Mouse (Mus musculus): ENCODE data around the gene Scarb1. TPM values are rescaled to one million over a fixed set of nuclear protein-coding genes. Genes with fewer than 3 reads are reported as not detected.
A peak's percentile ranks its signal among the peaks of the same experiment; 100 is the strongest.

Gene Scarb1
- polyA plus RNA-seq, 1 experiment from 2014 or later = 60.6 TPM

DNA sequence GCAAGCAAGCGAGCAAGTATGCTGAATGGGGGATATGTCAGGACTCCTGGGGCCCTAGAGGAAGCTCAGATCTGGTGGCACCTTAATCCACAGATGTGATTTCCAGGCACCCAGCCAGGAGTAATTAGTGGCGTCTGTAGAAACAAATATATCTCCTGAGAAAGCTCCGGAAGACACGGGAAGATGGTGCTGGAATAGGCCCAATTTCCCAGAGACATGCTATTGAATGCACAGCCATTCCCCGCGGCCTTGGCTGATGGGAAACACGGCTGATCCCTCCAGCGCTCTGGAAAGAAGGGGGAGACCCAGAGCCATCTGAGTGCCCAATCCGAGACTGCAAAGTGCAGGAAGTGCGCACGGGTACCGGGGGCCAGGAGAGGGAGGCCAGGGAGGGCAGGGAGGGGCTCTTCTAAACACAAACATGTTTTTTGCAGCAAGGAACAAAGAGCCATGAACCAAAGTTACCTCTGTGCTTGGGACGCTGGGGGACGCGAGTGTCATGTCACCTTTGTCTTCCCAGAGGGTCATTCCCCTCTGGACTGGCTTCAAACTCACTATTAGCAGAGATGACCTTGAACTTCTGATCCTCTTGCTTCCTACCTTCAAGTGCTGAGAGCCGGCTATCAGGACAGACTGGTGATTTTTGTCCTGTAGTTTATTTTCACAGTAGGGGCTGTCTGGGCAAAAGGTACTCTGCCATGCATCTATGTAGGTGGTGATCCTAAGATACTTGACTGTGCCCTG is 21.7 kb downstream of the Scarb1 start:
- H3K4me3 ChIP-seq (replicated peaks; ENCODE audit: low read length) = no peak overlapping the region
- 0 out of 2 replicates have a peak, but pooled peaks cover 4% of the 10 kb centered on the region for H3K9me3 ChIP-seq (replicated peaks; ENCODE audit: control insufficient read depth, low read length)
- ATAC-seq (ENCODE audit: insufficient read depth, low FRiP score) = peak; percentile 46; the same call in 1 of the 2 replicates
- H3K9ac ChIP-seq (ENCODE audit: low read length) = no peak overlapping the region
- no peaks in the 10 kb centered on the region; the same call in 1 of the 2 replicates for H3K4me1 ChIP-seq (ENCODE audit: control insufficient read depth, insufficient read depth, low read length)
- WGBS = 70% methylated on average over 16 of the region's 16 CpGs
- H3K4me2 ChIP-seq (ENCODE audit: low read depth, low read length) = no peak overlapping the region
- H3K27me3 ChIP-seq (ENCODE audit: control insufficient read depth, insufficient read depth, low read length) = no peaks in the 10 kb centered on the region
- H3K27ac ChIP-seq (ENCODE audit: low read length) = no peak overlapping the region; the same call in 1 of the 2 replicates
- no peaks in the 10 kb centered on the region for H3K36me3 ChIP-seq (ENCODE audit: control insufficient read depth, insufficient read depth, low read length)

DNA sequence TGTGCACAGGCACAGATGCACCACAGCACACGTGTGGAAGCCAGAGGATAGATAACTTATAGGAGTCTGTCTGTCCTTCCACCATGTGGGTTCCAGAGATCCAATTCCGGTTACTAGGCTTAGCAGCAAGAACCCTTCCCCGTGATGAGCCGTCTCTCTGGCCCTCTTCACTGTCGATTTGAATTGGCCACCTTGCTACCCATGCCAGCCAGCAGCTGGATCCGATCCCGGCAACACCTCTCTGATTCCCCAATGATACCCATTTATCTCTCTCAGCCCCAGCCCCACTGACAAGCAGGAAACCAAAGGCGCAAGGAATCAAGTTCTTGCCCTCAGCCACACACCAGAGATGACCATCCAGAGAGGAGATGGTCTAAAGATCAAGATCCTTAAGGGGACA is 22.9 kb downstream of the Scarb1 start:
- H3K27ac ChIP-seq (ENCODE audit: low read length) = no peak overlapping the region
- H3K36me3 ChIP-seq (ENCODE audit: control insufficient read depth, insufficient read depth, low read length) = no peaks in the 10 kb centered on the region
- no peaks in the 10 kb centered on the region; the same call in 1 of the 2 replicates for H3K4me1 ChIP-seq (ENCODE audit: control insufficient read depth, insufficient read depth, low read length)
- WGBS = 88% methylated on average over 8 of the region's 8 CpGs
- 0 out of 2 replicates have a peak, but pooled peaks cover 4% of the 10 kb centered on the region for H3K9me3 ChIP-seq (replicated peaks; ENCODE audit: control insufficient read depth, low read length)
- H3K27me3 ChIP-seq (ENCODE audit: control insufficient read depth, insufficient read depth, low read length) = no peaks in the 10 kb centered on the region
- H3K4me2 ChIP-seq (ENCODE audit: low read depth, low read length) = no peak overlapping the region
- no peak overlapping the region for H3K9ac ChIP-seq (ENCODE audit: low read length)
- no peak for ATAC-seq (ENCODE audit: insufficient read depth, low FRiP score)
- no peak overlapping the region for H3K4me3 ChIP-seq (replicated peaks; ENCODE audit: low read length)

- H3K27ac ChIP-seq (ENCODE audit: low read length) = no peak overlapping the region
- 61% methylated on average over 7 of the region's 7 CpGs for WGBS
Observed at GRCm38 (mm10) chr5:125317296-125317695, 23.6 kb downstream of the Scarb1 start.

DNA sequence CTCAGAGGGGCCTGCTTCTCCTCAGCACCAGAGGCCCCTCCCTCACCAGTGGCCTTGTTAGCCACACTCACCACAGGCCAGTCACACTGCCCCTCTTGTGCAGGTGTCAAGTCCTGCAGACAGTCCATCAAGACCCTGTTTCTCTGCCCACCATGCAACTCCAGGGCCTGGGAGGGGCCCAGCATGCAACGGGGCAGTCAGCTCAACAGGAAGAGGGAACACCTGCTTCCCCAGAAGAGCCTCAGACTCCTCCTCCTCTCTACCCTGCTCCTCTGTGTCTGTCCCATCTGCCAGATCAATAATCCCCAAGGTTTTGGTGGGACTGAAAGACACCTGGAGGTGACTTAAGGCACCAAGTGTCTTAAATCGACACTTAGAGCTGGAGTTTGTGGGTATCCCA is 24.1 kb downstream of the Scarb1 start:
- Histone ChIP-seq H3K36me3 (ENCODE audit: control insufficient read depth, insufficient read depth, low read length) (no peaks in the 10 kb centered on the region), H3K4me1 (ENCODE audit: control insufficient read depth, insufficient read depth, low read length) (no peaks in the 10 kb centered on the region; the same call in 1 of the 2 replicates), H3K9me3 (replicated peaks; ENCODE audit: control insufficient read depth, low read length) (0 out of 2 replicates have a peak, but pooled peaks cover 4% of the 10 kb centered on the region), H3K27ac (ENCODE audit: low read length) (no peak overlapping the region), H3K9ac (ENCODE audit: low read length) (no peak overlapping the region), H3K27me3 (ENCODE audit: control insufficient read depth, insufficient read depth, low read length) (no peaks in the 10 kb centered on the region), H3K4me2 (ENCODE audit: low read depth, low read length) (no peak overlapping the region), H3K4me3 (replicated peaks; ENCODE audit: low read length) (no peak overlapping the region)
- WGBS = 60% methylated on average over 2 of the region's 2 CpGs
- ATAC-seq (ENCODE audit: insufficient read depth, low FRiP score) = no peak

More at GRCm38 (mm10) chr5:125317296-125317695, 23.6 kb downstream of the Scarb1 start:
- Histone ChIP-seq H3K9me3 (replicated peaks; ENCODE audit: control insufficient read depth, low read length) (0 out of 2 replicates have a peak, but pooled peaks cover 4% of the 10 kb centered on the region), H3K4me2 (ENCODE audit: low read depth, low read length) (no peak overlapping the region), H3K4me1 (ENCODE audit: control insufficient read depth, insufficient read depth, low read length) (no peaks in the 10 kb centered on the region; the same call in 1 of the 2 replicates), H3K36me3 (ENCODE audit: control insufficient read depth, insufficient read depth, low read length) (no peaks in the 10 kb centered on the region), H3K27me3 (ENCODE audit: control insufficient read depth, insufficient read depth, low read length) (no peaks in the 10 kb centered on the region), H3K4me3 (replicated peaks; ENCODE audit: low read length) (no peak overlapping the region), H3K9ac (ENCODE audit: low read length) (no peak overlapping the region)
- no peak for ATAC-seq (ENCODE audit: insufficient read depth, low FRiP score)

DNA sequence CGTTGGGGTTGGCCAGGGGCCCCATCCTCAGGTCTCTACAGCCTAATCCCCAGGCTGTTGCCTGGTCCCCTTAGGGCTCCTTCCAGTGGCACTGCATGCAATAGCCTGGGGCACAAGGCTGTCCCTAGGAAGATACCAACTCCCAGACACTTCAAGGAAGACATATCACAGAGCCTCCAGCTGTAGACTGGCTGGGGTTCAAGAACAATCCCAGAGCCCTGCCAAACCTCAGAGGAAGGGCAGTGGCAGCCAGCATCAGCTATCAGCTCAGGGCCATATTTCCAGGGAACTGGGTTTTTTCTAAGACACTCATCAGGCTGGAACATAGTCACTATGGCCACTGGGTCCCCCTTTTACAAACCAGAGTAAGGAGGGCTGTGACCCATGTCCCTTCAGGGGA is 25.8 kb downstream of the Scarb1 start:
- Histone ChIP-seq H3K4me1 (ENCODE audit: control insufficient read depth, insufficient read depth, low read length) (peaks cover 4% of the 10 kb centered on the region; the same call in 1 of the 2 replicates), H3K4me2 (ENCODE audit: low read depth, low read length) (no peak overlapping the region), H3K9me3 (replicated peaks; ENCODE audit: control insufficient read depth, low read length) (0 out of 2 replicates have a peak, but pooled peaks cover 4% of the 10 kb centered on the region), H3K36me3 (ENCODE audit: control insufficient read depth, insufficient read depth, low read length) (no peaks in the 10 kb centered on the region), H3K4me3 (replicated peaks; ENCODE audit: low read length) (no peak overlapping the region), H3K27me3 (ENCODE audit: control insufficient read depth, insufficient read depth, low read length) (no peaks in the 10 kb centered on the region), H3K9ac (ENCODE audit: low read length) (no peak overlapping the region), H3K27ac (ENCODE audit: low read length) (no peak overlapping the region)
- ATAC-seq (ENCODE audit: insufficient read depth, low FRiP score) = no peak
- WGBS = 69% methylated on average over 1 of the region's 1 CpGs

- WGBS = 81% methylated on average over 11 of the region's 11 CpGs
- H3K27me3 ChIP-seq (ENCODE audit: control insufficient read depth, insufficient read depth, low read length) = no peaks in the 10 kb centered on the region
Observed at GRCm38 (mm10) chr5:125313991-125314390, 26.9 kb downstream of the Scarb1 start.

GRCm38 (mm10) chr5:125312970-125313597 is 27.8 kb downstream of the Scarb1 start:
- H3K9me3 ChIP-seq (replicated peaks; ENCODE audit: control insufficient read depth, low read length) = 0 out of 2 replicates have a peak, but pooled peaks cover 4% of the 10 kb centered on the region
- H3K9ac ChIP-seq (ENCODE audit: low read length) = no peak overlapping the region; the same call in 1 of the 2 replicates
- 0 out of 2 replicates have a peak, but pooled peaks cover 4% of the 10 kb centered on the region for H3K4me1 ChIP-seq (ENCODE audit: control insufficient read depth, insufficient read depth, low read length)
- H3K4me2 ChIP-seq (ENCODE audit: low read depth, low read length) = no peak overlapping the region
- 73% methylated on average over 13 of the region's 13 CpGs for WGBS
- H3K36me3 ChIP-seq (ENCODE audit: control insufficient read depth, insufficient read depth, low read length) = no peaks in the 10 kb centered on the region
- no peak overlapping the region for H3K4me3 ChIP-seq (replicated peaks; ENCODE audit: low read length)
- ATAC-seq (ENCODE audit: insufficient read depth, low FRiP score) = no peak
- no peaks in the 10 kb centered on the region for H3K27me3 ChIP-seq (ENCODE audit: control insufficient read depth, insufficient read depth, low read length)
- no peak overlapping the region for H3K27ac ChIP-seq (ENCODE audit: low read length)

More at GRCm38 (mm10) chr5:125313991-125314390, 26.9 kb downstream of the Scarb1 start:
- no peak overlapping the region for H3K27ac ChIP-seq (ENCODE audit: low read length)
- H3K36me3 ChIP-seq (ENCODE audit: control insufficient read depth, insufficient read depth, low read length) = no peaks in the 10 kb centered on the region
- 0 out of 2 replicates have a peak, but pooled peaks cover 4% of the 10 kb centered on the region for H3K4me1 ChIP-seq (ENCODE audit: control insufficient read depth, insufficient read depth, low read length)
- no peak overlapping the region for H3K4me3 ChIP-seq (replicated peaks; ENCODE audit: low read length)
- H3K4me2 ChIP-seq (ENCODE audit: low read depth, low read length) = no peak overlapping the region
- ATAC-seq (ENCODE audit: insufficient read depth, low FRiP score) = no peak
- H3K9me3 ChIP-seq (replicated peaks; ENCODE audit: control insufficient read depth, low read length) = 0 out of 2 replicates have a peak, but pooled peaks cover 4% of the 10 kb centered on the region
- no peak overlapping the region for H3K9ac ChIP-seq (ENCODE audit: low read length)

DNA sequence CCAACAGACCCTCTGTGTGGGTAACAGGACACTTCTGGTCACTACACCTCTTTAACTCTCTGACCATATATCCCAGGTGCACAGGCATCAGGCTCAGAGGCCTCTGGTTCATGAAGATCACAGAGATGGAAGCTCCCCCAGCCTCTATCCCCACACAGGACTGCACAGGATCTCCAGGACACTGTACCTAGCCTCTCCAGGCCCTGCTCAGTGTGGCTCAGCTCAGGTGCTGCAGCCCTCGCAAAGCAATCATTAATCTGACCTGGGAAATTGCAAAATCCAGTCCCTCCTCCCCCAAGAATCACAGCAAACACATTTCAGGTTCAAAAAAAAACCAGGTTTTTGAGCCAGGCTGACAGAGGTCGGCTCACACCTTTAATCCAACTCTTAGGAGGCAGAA is 29.9 kb downstream of the Scarb1 start:
- ATAC-seq (ENCODE audit: insufficient read depth, low FRiP score) = no peak
- no peak overlapping the region for H3K4me3 ChIP-seq (replicated peaks; ENCODE audit: low read length)
- H3K9me3 ChIP-seq (replicated peaks; ENCODE audit: control insufficient read depth, low read length) = no peaks in the 10 kb centered on the region
- H3K36me3 ChIP-seq (ENCODE audit: control insufficient read depth, insufficient read depth, low read length) = no peaks in the 10 kb centered on the region
- no peaks in the 10 kb centered on the region for H3K27me3 ChIP-seq (ENCODE audit: control insufficient read depth, insufficient read depth, low read length)
- no peak overlapping the region for H3K4me2 ChIP-seq (ENCODE audit: low read depth, low read length)
- 60% methylated on average over 2 of the region's 2 CpGs for WGBS
- H3K27ac ChIP-seq (ENCODE audit: low read length) = no peak overlapping the region
- H3K4me1 ChIP-seq (ENCODE audit: control insufficient read depth, insufficient read depth, low read length) = 0 out of 2 replicates have a peak, but pooled peaks cover 4% of the 10 kb centered on the region
- H3K9ac ChIP-seq (ENCODE audit: low read length) = no peak overlapping the region

GRCm38 (mm10) chr5:125309193-125309592 is 31.7 kb downstream of the Scarb1 start:
- WGBS = 62% methylated on average over 7 of the region's 7 CpGs
- no peak overlapping the region for H3K9ac ChIP-seq (ENCODE audit: low read length)
- H3K4me2 ChIP-seq (ENCODE audit: low read depth, low read length) = no peak overlapping the region
- no peak overlapping the region for H3K27ac ChIP-seq (ENCODE audit: low read length)
- peaks cover 10% of the 10 kb centered on the region; the same call in 1 of the 2 replicates for H3K4me1 ChIP-seq (ENCODE audit: control insufficient read depth, insufficient read depth, low read length)
- H3K9me3 ChIP-seq (replicated peaks; ENCODE audit: control insufficient read depth, low read length) = no peaks in the 10 kb centered on the region
- no peak overlapping the region for H3K4me3 ChIP-seq (replicated peaks; ENCODE audit: low read length)
- ATAC-seq (ENCODE audit: insufficient read depth, low FRiP score) = no peak
- H3K27me3 ChIP-seq (ENCODE audit: control insufficient read depth, insufficient read depth, low read length) = no peaks in the 10 kb centered on the region
- H3K36me3 ChIP-seq (ENCODE audit: control insufficient read depth, insufficient read depth, low read length) = no peaks in the 10 kb centered on the region
